Mouse (Mus musculus) CH12.LX (cell line): Measurements from ENCODE around the gene Gdap1l1. TPM values are rescaled to one million over a fixed set of nuclear protein-coding genes. Genes with fewer than 3 reads are reported as not detected.

Experiments
- DNase-seq: peaks from one replicate; pipeline ENCODE4 v3.0.0-alpha.2; 2013; ENCODE audit errors: extremely low read depth
- H3K27ac ChIP-seq: 2 replicates; pipeline ENCODE4 v1.5.1; 2012; ENCODE audit warnings: low read depth, mild to moderate bottlenecking, control low read depth, moderate library complexity; ENCODE audit not compliant: insufficient read depth
- H3K27me3 ChIP-seq: replicated peaks from 2 replicates; pipeline ENCODE3; 2012; ENCODE audit warnings: inconsistent platforms
- H3K36me3 ChIP-seq, 2 experiments: replicated peaks in 1 of 2; 2 replicates each; pipeline versions ENCODE3 to v1.6.1; 2012; ENCODE audit warnings: inconsistent platforms in 1 of 2, low read length in 1 of 2, mild to moderate bottlenecking in 1 of 2, mixed read lengths in 1 of 2, moderate library complexity in 1 of 2; ENCODE audit not compliant: control insufficient read depth in 1 of 2, insufficient read depth in 1 of 2
- H3K4me1 ChIP-seq, 2 experiments: 2 replicates each; pipeline ENCODE4 v1.6.1; 2012; ENCODE audit warnings: inconsistent platforms in 1 of 2, moderate library complexity in 1 of 2; ENCODE audit not compliant: insufficient read depth in 2 of 2, control insufficient read depth in 1 of 2
- H3K4me2 ChIP-seq: 2 replicates; pipeline ENCODE4 v1.6.1; 2012; ENCODE audit warnings: low read depth, mild to moderate bottlenecking, control low read depth; ENCODE audit not compliant: poor library complexity, insufficient read depth, severe bottlenecking
- H3K4me3 ChIP-seq, 3 experiments: fragments of 150-350 bp in 1 of 3; sonication (generic) in 1 of 3; replicated peaks in 1 of 3; 2 replicates each; pipeline versions ENCODE3 to v1.5.1; 2011 to 2012; ENCODE audit warnings: low read depth in 2 of 3, low read length in 2 of 3, mild to moderate bottlenecking in 2 of 3, moderate library complexity in 2 of 3, control low read depth in 1 of 3, improper control_type of control experiment in 1 of 3, inconsistent platforms in 1 of 3, mixed read lengths in 1 of 3; ENCODE audit not compliant: poor library complexity in 1 of 3
- H3K79me2 ChIP-seq: replicated peaks from 2 replicates; pipeline ENCODE4 v1.6.1; 2012; ENCODE audit warnings: mild to moderate bottlenecking, moderate library complexity; ENCODE audit not compliant: control insufficient read depth, poor library complexity, insufficient read depth, severe bottlenecking; ENCODE audit errors: extremely low read depth
- H3K9ac ChIP-seq: 2 replicates; pipeline ENCODE4 v1.6.1; 2012; ENCODE audit warnings: low read depth, mild to moderate bottlenecking, control low read depth, moderate library complexity; ENCODE audit not compliant: insufficient read depth
- H3K9me3 ChIP-seq: replicated peaks from 2 replicates; pipeline ENCODE3; 2012; ENCODE audit warnings: low read length, inconsistent platforms, mixed read lengths
- BHLHE40 ChIP-seq: IDR thresholded peaks from 2 replicates; pipeline ENCODE4 v1.6.1; 2011; ENCODE audit warnings: mild to moderate bottlenecking, low read depth, low read length, improper control_type of control experiment
- EP300 ChIP-seq: IDR thresholded peaks from 2 replicates; pipeline ENCODE4 v1.6.1; 2011; ENCODE audit warnings: low read length, improper control_type of control experiment
- ETS1 ChIP-seq: conservative IDR thresholded peaks from 2 replicates; pipeline ENCODE4 v1.6.1; 2012; ENCODE audit warnings: low read depth, mild to moderate bottlenecking, inconsistent platforms, low read length, improper control_type of control experiment, moderate library complexity
- JUN ChIP-seq: IDR thresholded peaks from 2 replicates; pipeline ENCODE4 v1.6.1; 2011; ENCODE audit warnings: low read depth, mild to moderate bottlenecking, low read length, improper control_type of control experiment, moderate library complexity; ENCODE audit not compliant: insufficient read depth
- MAZ ChIP-seq: IDR thresholded peaks from 2 replicates; pipeline ENCODE4 v1.6.1; 2012; ENCODE audit warnings: low read depth, mild to moderate bottlenecking, inconsistent platforms, low read length, improper control_type of control experiment, moderate library complexity
- MEF2A ChIP-seq: IDR thresholded peaks from 2 replicates; pipeline ENCODE4 v1.6.1; 2014; ENCODE audit warnings: low read depth, mild to moderate bottlenecking, inconsistent platforms, low read length, improper control_type of control experiment, borderline replicate concordance
- MXI1 ChIP-seq: IDR thresholded peaks from 2 replicates; pipeline ENCODE4 v1.6.1; 2011; ENCODE audit warnings: mild to moderate bottlenecking, low read depth, low read length, improper control_type of control experiment
- MYC ChIP-seq: IDR thresholded peaks from 2 replicates; pipeline ENCODE4 v1.6.1; 2011; ENCODE audit warnings: low read depth, mild to moderate bottlenecking, improper control_type of control experiment, low read length
- PAX5 ChIP-seq: IDR thresholded peaks from 2 replicates; pipeline ENCODE4 v1.6.1; 2012; ENCODE audit warnings: low read length, inconsistent platforms, mixed read lengths
- POLR2AphosphoS2 ChIP-seq: IDR thresholded peaks from 2 replicates; pipeline ENCODE4 v1.6.1; 2011; ENCODE audit warnings: low read depth, low read length, improper control_type of control experiment
- RAD21 ChIP-seq: IDR thresholded peaks from 2 replicates; pipeline ENCODE4 v1.6.1; 2011; ENCODE audit warnings: low read depth, mild to moderate bottlenecking, low read length, improper control_type of control experiment, moderate library complexity
- SIN3A ChIP-seq: IDR thresholded peaks from 2 replicates; pipeline ENCODE4 v1.6.1; 2012; ENCODE audit warnings: low read length, improper control_type of control experiment, inconsistent platforms
- SMC3 ChIP-seq: IDR thresholded peaks from 2 replicates; pipeline ENCODE4 v1.6.1; 2011; ENCODE audit warnings: low read depth, low read length, improper control_type of control experiment
- UBTF ChIP-seq: IDR thresholded peaks from 2 replicates; pipeline ENCODE4 v1.6.1; 2012; ENCODE audit warnings: low read depth, mild to moderate bottlenecking, inconsistent platforms, low read length, improper control_type of control experiment, moderate library complexity
- USF1 ChIP-seq: IDR thresholded peaks from 2 replicates; pipeline ENCODE4 v1.6.1; 2014; ENCODE audit warnings: low read depth, mild to moderate bottlenecking, inconsistent platforms, low read length, improper control_type of control experiment
- ZKSCAN1 ChIP-seq: IDR thresholded peaks from 2 replicates; pipeline ENCODE4 v1.6.1; 2012; ENCODE audit warnings: low read depth, inconsistent platforms, low read length, improper control_type of control experiment, borderline replicate concordance
- ZNF384 ChIP-seq: IDR thresholded peaks from 2 replicates; pipeline ENCODE4 v1.6.1; 2012; ENCODE audit warnings: low read depth, low read length, improper control_type of control experiment, inconsistent platforms
- dilution Hi-C: fragments of 300-500 bp; cut with MboI; formaldehyde crosslinking; loops from 2 replicates; pipeline ENCODE4 v1.14.3; 2020; ENCODE audit warnings: low sequenced_read_pairs; ENCODE audit not compliant: extremely low pct_unique_long_range_greater_than_20kb, extremely low pct_ligation_motif_present
- in situ Hi-C: fragments of 300-500 bp; cut with MboI; formaldehyde crosslinking; loops from 3 replicates; pipeline ENCODE4 v1.14.3; 2019; ENCODE audit warnings: low sequenced_read_pairs, low pct_ligation_motif_present, low pct_unique_long_range_greater_than_20kb, mixed read lengths
- polyA plus RNA-seq: library from polyadenylated mRNA; unstranded; fragments of >175 nt; gene quantifications from 2 replicates; pipeline ENCODE4 v1.2.1, GENCODE M21; 2012; ENCODE audit warnings: low read depth; ENCODE audit not compliant: insufficient read length
- total RNA-seq, 2 experiments: library from RNA; depleted of rRNA; stranded (reverse); fragments of 300-350 nt in 1 of 2; fragments of >200 nt in 1 of 2; gene quantifications; 2 replicates each; pipeline ENCODE4 v1.2.3; 2012 to 2014

Gene Gdap1l1
- total and polyA plus RNA-seq, 3 experiments = not detected

- Histone ChIP-seq H3K4me1 (no peaks in the 10 kb centered on the region), H3K79me2 (no peaks in the 10 kb centered on the region), H3K9me3 (no peaks in the 10 kb centered on the region), H3K4me3 (no peak overlapping the region), H3K9ac (no peak overlapping the region), H3K36me3 (no peaks in the 10 kb centered on the region), H3K27me3 (peaks cover 87% of the 10 kb centered on the region), H3K4me2 (no peak overlapping the region), H3K27ac (no peak overlapping the region)
- TF ChIP-seq ZKSCAN1 (no peak), ETS1 (no peak), MXI1 (no peak), MEF2A (no peak), PAX5 (no peak), MAZ (no peak), SMC3 (no peak), UBTF (no peak), RAD21 (no peak), MYC (no peak), POLR2AphosphoS2 (no peak), USF1 (no peak), SIN3A (no peak), BHLHE40 (no peak)
- DNase-seq = no peak
- in situ Hi-C loops = no loop called here
- dilution Hi-C loops = no loop called here
These were observed 559 bp downstream of the Gdap1l1 start for GRCm38 (mm10) chr2:163438619-163439451.

GRCm38 (mm10) chr2:163439488-163439887, 1.2 kb downstream of the Gdap1l1 start:
- Histone ChIP-seq H3K9ac (no peak overlapping the region), H3K36me3 (no peaks in the 10 kb centered on the region), H3K9me3 (no peaks in the 10 kb centered on the region), H3K4me2 (no peak overlapping the region), H3K79me2 (no peaks in the 10 kb centered on the region), H3K4me1 (no peaks in the 10 kb centered on the region), H3K27me3 (peaks cover 89% of the 10 kb centered on the region), H3K27ac (no peak overlapping the region), H3K4me3 (no peak overlapping the region)
- TF ChIP-seq EP300 = no peak
- TF ChIP-seq JUN = no peak
- TF ChIP-seq USF1 = no peak
- TF ChIP-seq ZNF384 = no peak
- in situ Hi-C loops = no loop called here
- dilution Hi-C loops = no loop called here
- DNase-seq = no peak
